Mouse (Mus musculus) testis, adult 2 months (tissue): ENCODE data around the gene Defb25.

Experiments
- CTCF ChIP-seq: fragments of 200-500 bp; IDR thresholded peaks from 2 replicates; pipeline ENCODE4 v1.5.1; 2012; ENCODE audit warnings: low read depth, mild to moderate bottlenecking, inconsistent platforms, low read length, moderate library complexity; ENCODE audit not compliant: control insufficient read depth, insufficient read depth, insufficient replicate concordance
- POLR2A ChIP-seq: fragments of 200-500 bp; IDR thresholded peaks from 2 replicates; pipeline ENCODE4 v1.6.1; 2012; ENCODE audit warnings: low read depth, mild to moderate bottlenecking, inconsistent platforms, low read length, moderate library complexity; ENCODE audit not compliant: control insufficient read depth

- TF ChIP-seq CTCF, result no peak
- no peak for TF ChIP-seq POLR2A
These were observed 30.2 kb upstream of the Defb25 start for GRCm38 (mm10) chr2:152652901-152653620.
